Mouse (Mus musculus): Measurements from ENCODE around the gene Hspbap1. TPM values are rescaled to one million over a fixed set of nuclear protein-coding genes. Genes with fewer than 3 reads are reported as not detected.

Gene Hspbap1
- 33.7 and 44.0 TPM in 2 replicates for polyA plus RNA-seq (2012)

DNA sequence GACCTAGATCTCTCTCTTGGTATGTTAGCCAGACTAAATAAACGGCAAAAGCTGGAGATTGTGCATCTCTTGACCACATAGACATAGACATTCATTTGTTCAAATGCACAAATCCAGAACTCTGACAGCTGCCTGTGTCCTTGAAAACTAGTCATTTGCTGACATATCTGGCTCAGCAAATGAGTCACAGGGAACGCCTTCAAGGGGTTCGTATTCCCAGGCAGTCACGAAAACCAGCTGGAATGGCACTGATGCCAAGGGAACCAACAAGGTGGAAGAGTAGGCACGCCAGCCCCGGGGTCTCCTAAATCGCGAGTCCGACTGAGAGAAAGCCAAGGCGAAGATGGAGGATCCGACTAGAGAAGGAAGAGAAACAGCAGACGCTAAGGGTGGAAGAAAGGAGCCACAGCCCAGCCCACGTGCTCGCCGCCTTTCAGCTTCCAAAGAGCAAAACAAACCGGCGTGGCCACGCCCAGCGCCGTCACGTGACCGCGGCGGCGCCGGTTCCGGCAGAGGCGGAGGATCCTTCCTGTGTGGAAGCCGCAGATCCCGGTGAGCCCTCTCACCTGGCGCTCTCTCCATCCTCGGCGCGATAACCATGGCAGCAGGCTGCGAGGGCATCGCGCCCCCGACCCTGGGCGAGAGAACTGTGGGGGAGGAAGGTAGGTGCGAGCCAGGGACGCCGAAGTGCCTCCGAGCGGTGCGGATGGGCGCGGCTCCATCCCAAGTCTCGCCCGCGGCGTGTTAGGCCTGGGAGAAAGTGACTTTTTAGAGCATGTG, at the start of gene Hspbap1:
Gene Hspbap1 (plus strand): TSS at position 498 of the 780 bp plus-strand sequence.
- TF ChIP-seq GATA1 (IDR thresholded peaks at IDR 0.05; ENCODE audit: low read length), result no peak

DNA sequence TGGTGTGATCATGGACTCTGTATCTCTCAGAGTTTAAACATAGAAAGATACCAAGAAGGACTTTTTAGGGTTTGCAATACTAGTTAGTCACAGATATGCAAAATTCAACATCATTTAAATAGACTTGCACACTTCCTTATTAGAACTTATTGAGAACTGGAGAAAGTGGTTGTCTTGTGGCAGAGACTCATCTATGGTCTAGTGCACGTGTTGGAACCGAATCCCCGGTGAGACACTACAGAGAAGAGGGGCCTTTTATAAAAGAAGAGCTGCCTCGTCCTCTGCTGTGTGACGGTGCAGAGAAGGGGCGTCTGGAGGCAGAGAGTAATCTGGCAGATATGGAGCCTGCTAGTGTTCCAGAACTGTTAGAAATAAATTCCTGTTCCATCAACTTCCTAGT, 45.6 kb upstream of the Hspbap1 start:
- TF ChIP-seq GATA1 (IDR thresholded peaks at IDR 0.05; ENCODE audit: low read length), result no peak

DNA sequence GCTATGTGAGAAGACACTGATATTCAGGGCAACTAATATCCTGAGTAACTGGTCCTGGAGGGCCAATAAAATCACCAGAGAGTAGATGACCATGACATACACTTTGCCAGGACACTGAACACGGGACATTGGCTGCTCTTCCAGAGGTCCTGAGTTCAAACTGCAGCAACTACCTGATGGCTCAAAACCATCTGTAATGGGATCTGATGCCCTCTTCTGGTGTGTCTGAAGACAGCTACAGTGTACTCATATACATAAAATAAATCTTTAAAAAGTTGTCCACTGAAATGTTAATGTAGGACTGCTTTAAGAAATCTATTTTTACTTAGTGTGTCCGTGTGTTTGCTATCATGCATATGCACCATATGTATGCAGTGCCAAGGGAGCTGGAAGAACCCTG, 43.6 kb upstream of the Hspbap1 start:
- no peak for TF ChIP-seq GATA1 (IDR thresholded peaks at IDR 0.05; ENCODE audit: low read length)

DNA sequence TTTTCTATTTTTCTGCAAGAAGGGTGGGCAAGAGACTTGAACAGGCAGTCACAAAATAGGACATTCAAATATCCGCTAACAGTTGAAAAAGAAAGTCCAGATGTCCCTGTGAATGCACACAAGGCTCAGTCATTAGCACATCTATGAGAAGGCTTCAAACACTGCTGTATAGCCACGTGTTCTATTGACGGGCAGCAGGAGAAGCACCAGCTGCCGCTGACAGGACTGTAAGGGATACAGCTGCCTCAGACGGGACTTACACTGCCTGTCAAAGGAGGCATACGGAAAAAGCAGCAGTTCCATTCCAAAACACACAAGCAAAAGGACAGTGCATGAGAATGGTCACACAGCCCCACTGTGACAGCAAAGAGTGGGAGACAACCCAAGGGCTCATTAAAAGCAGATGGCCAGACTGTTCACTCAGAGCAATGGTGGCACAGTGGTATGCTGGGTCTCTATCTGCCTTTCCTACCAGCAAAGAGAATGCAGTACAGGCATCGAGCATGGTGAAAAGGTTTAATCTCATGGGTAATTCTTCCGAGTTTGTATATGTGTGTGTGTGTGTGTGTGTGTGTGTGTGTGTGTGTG, 40.9 kb upstream of the Hspbap1 start:
- no peak for TF ChIP-seq GATA1 (IDR thresholded peaks at IDR 0.05; ENCODE audit: low read length)

DNA sequence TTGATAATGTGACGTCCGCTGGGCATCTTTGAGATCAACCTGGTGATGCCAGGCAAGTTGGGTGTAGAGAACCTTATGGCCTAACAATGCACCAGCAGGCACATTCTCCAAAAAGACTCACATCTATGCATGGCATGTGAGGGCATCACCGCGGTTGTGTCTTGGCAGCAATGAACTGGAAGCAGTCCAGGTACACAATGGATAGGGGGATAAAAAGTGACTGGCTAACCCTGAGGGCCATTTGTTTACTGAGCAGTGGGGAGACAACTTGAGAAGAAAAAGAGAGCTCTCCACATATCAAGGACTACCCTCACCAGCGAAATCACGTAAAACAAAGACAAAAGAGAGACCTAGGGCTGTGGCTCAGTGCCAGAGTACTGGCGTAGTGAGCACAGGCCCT, 38.1 kb upstream of the Hspbap1 start:
- TF ChIP-seq GATA1 (IDR thresholded peaks at IDR 0.05; ENCODE audit: low read length), result no peak

DNA sequence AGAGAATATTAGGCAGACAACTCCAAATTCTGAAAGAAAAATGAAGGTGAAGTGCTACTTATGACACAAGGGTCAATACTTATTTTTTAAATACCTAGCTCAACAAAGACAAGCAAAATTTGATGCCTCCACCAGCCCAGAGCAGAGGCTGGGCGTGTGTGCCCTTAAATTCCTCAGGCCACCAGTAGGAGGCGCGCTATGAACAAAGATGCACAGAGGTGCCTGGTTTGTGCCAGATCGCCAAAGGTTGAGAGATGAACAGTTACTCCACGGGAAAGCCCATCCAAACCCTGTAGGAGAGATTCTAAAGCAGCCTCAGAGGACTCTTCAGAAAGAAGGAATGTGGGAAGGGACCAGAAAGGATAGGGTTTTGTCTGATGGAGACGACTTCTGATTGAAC, 36.1 kb upstream of the Hspbap1 start:
- no peak for TF ChIP-seq GATA1 (IDR thresholded peaks at IDR 0.05; ENCODE audit: low read length)

DNA sequence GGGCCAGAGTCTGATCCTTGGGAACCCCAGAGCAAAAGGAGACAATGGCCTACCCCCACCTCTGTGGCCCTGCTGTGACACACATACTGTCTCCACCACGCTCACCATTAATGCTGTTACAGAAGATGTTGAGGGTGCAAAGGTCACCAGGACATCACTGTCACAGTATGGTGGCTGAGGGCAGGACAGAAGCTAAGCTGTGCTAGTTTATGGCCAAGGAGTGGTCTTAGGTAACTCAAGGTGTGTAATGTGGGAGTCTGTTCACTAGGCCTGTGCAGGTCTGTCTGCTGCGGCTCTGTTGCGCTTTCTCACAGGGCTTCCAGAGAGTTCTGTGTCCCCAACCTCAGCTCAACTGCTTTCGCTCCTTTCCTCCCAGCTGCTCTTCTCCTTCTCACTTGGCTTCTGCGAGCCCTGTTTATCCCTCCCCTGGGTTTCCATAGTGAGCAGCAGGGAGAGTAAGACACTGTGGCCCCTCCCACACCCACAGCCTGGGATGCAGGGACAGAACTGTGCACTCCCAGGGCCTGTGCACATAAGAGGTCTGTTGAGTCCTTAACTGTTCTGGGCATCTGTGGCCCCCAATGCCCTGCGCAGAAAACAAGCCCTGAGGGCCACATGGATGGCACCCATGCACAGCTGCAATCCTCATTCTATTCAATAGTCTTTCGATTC, 31.9 kb upstream of the Hspbap1 start:
- no peak for TF ChIP-seq GATA1 (IDR thresholded peaks at IDR 0.05; ENCODE audit: low read length)

DNA sequence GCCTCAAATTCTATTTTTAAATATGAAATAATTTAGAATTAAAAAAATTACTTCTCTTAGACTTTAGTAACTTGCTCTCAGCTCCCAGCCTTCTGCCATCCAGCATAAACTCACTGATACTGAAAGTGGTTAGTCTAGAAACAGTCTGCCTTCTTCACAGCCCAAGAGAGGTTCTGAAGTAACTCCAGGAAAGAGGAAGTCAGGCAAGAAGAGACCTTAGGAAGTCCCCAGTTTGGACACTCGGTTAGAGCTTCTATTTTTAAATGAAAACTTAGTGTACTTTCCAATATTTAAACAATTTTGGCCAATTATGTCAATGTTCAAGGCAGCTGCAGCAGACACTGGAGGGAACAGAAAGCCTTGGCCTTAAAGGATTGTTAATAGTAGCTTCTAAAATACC, 30.6 kb upstream of the Hspbap1 start:
- no peak for TF ChIP-seq GATA1 (IDR thresholded peaks at IDR 0.05; ENCODE audit: low read length)

DNA sequence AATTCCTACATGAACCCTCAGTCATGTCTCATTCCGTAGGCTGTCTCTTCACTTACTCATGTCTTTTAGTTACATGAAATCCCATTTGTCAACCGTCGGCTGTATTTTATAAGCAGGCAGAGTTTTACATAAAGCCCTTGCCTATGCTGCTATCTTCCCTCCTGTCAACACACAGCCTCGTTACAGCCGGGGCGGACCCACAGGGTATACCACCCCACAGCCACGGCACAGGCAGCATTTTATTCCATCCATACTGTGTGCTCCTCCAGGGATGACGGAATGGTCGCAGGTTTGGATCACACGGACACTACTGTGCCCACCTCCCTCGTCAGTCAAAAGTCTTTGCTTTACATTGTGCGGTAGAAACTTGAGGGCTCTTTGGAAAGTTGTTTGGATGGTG, 29.8 kb upstream of the Hspbap1 start:
- TF ChIP-seq GATA1 (IDR thresholded peaks at IDR 0.05; ENCODE audit: low read length), result no peak

DNA sequence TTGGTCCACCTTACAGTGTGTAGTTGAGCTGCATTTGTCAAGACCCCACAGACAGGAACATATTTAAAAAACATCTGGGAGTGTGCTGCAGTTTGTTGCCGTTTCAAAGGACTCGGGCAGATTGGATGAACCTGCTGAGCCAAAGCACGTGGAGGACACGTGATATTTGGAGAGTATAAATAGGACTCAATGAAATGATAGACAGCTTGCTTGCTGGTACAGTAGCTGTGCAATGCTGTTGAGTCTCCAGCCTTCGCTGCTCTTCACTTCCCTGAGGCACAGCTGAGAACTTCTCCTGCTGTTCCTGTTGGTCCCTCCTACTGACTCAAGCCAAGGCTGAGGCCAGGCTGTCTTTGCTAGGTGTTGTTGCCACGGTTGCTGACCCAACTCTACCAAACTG, 29.2 kb upstream of the Hspbap1 start:
- no peak for TF ChIP-seq GATA1 (IDR thresholded peaks at IDR 0.05; ENCODE audit: low read length)

DNA sequence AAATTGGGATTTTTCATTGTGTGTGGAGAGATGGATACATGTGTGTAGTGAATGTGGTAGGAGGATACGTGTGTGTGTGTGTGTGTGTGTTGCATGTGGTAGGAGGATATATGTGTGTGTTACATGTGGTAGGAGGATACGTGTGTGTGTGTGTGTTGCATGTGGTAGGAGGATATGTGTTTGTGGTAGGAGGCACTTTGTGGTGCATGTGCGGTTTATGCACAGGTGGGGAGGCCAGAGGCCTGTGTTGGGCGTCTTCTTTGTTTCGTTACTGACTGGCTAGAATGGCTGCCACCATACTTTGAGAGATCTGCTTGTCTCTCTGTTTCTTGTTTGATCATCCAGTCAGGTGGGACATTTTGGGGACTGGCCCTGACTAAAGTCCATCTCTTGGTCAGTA, 28.6 kb upstream of the Hspbap1 start:
- no peak for TF ChIP-seq GATA1 (IDR thresholded peaks at IDR 0.05; ENCODE audit: low read length)

DNA sequence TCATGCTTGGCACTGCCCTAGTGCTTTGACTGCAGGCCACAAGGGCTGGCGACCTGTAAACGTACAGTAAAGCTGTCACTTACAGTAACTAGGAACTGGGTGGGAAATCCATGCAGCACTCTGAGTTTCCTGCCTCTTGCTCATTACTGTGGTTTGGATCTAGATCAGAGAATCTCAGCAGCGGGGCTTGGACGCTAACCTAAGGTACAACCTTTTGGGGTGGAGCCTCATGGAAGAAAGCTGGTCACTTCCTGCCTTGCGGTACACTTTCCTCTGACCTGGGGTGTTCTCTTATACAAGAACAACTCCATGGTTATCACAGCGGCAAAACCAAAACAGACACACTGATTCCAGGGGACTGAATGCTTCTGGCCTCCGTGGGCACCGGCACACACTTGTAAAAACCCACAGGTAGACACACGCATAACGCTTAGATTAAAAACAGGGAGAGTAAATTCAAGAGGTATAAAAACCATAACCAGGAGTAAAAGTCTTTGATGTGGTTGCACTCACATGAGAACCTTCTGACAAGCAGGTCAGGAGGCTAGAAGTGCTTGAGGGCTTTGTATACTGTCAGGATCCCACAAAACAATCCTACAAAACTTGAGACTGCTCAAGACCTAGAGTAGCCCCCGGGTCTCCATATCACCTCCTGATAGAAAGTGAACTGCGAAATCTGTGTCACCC, 27.8 kb upstream of the Hspbap1 start:
- TF ChIP-seq GATA1 (IDR thresholded peaks at IDR 0.05; ENCODE audit: low read length), result no peak

DNA sequence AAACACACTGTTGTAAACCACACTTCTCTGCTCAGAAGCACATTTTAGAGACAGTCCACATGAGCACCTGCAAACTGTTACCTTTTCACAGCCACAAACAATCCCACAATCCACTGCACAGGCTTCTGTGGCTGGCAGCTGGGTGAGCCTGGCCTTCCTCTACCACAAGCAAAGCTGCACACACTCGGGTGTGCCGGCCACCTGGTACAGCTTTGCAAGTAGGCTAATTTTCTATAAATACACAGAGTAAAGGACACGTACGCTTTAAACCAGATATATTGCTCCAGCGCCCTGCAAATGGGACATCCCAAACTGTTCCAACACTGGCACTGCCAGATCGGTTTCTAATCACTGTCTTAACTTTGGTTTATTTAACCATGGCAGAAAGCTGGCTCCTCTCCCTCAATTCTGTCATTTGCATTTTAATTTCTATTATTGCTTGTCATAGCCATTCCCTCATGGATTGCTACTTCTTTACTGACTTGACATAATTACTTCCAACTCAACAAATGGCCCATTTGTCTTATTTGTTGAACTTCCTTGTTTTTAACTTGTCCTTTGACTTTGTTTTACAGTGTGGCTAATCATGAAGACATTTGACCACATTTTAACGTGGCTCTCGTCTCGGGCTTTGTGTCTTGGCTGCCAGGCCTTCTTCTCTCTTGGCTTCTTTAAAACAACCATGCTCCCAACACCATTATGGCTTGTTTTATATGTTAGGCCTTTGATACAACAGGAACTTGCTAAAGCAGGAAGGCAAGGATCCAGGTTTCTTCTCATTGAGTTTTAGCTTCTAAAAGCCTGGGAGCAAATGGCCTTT, 22.5 kb upstream of the Hspbap1 start:
- no peak for TF ChIP-seq GATA1 (IDR thresholded peaks at IDR 0.05; ENCODE audit: low read length)

DNA sequence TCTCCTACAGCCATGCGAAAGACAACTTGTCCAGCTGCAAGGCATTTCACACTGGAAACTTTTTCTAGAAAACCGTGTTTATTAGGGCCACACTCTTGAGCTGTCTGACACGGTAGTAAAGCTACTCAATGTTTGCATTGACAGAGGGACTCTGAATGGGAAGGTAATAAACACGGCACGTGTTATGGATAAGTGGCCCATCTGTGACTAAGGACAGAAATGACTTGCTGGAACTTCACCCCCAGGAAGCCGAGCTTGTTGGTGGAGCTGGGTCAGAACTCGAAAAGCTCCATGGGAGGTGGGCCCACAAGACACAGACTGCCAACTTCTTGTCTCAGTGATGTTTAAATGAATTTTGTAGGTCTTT, 22.0 kb upstream of the Hspbap1 start:
- TF ChIP-seq GATA1 (IDR thresholded peaks at IDR 0.05; ENCODE audit: low read length), result no peak

DNA sequence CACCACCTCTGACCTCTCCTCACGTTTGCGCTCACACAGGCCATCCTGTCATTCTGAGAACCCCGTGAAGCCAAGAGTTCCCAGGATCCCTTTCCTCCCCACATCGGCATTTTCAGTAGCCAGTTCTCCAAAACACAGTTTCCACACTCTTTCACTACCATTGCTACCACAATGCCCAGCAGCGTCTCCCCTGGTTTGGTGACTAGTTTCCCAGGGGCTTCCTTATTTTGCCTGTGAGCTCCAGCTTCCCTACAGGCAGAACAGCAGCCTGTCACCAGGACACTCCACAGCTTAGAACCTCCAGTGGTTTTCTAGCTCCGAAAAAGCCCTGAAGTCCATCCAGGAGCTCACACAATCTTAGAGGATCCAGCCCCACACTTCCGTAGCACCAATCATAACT, 20.8 kb upstream of the Hspbap1 start:
- no peak for TF ChIP-seq GATA1 (IDR thresholded peaks at IDR 0.05; ENCODE audit: low read length)
